Mouse (Mus musculus): ENCODE measurements around the gene Tmem132c. TPM values are rescaled to one million over a fixed set of nuclear protein-coding genes. Genes with fewer than 3 reads are reported as not detected.
A peak's percentile ranks its signal among the peaks of the same experiment; 100 is the strongest.
"Not testable (repeated sequence)": the region's sequence is repeated elsewhere in the genome, so short reads cannot be mapped to it uniquely, and the experiment has no call there.

Tmem132c gene
- polyA plus RNA-seq, 1 experiment: 13.8 TPM

GRCm38 (mm10) chr5:127349221-127350065, 107.8 kb downstream of the Tmem132c start:
- 53% methylated on average over 9 of the region's 9 CpGs for WGBS
- Histone ChIP-seq H3K4me1 (ENCODE audit: control insufficient read depth, insufficient read depth, low read length) (no peaks in the 10 kb centered on the region), H3K4me3 (replicated peaks; ENCODE audit: extremely low read depth, low read depth, low read length) (no peak overlapping the region)
- TF ChIP-seq CTCF (IDR thresholded peaks at IDR 0.05; ENCODE audit: insufficient read depth, low read length): no peak
- TF ChIP-seq POLR2A (IDR thresholded peaks at IDR 0.05; ENCODE audit: borderline replicate concordance, extremely low read depth, low read depth, low read length): no peak
- no peak for DNase-seq

GRCm38 (mm10) chr5:127353002-127353401, 111.4 kb downstream of the Tmem132c start:
- 57% methylated on average over 2 of the region's 2 CpGs for WGBS
- TF ChIP-seq CTCF (IDR thresholded peaks at IDR 0.05; ENCODE audit: insufficient read depth, low read length): no peak; the same call in 1 of the 2 replicates
- no peak for TF ChIP-seq POLR2A (IDR thresholded peaks at IDR 0.05; ENCODE audit: borderline replicate concordance, extremely low read depth, low read depth, low read length)

GRCm38 (mm10) chr5:127355836-127356235, 114.2 kb downstream of the Tmem132c start:
- DNase-seq: no peak
- TF ChIP-seq CTCF (IDR thresholded peaks at IDR 0.05; ENCODE audit: insufficient read depth, low read length) (no peak), POLR2A (IDR thresholded peaks at IDR 0.05; ENCODE audit: borderline replicate concordance, extremely low read depth, low read depth, low read length) (no peak)
- Histone ChIP-seq H3K4me3 (replicated peaks; ENCODE audit: extremely low read depth, low read depth, low read length) (no peak overlapping the region), H3K4me1 (ENCODE audit: control insufficient read depth, insufficient read depth, low read length) (no peaks in the 10 kb centered on the region)
- WGBS: 11% methylated on average over 8 of the region's 8 CpGs

More at GRCm38 (mm10) chr5:127353002-127353401, 111.4 kb downstream of the Tmem132c start:
- DNase-seq: peak; percentile 26
- no peak overlapping the region for H3K4me3 ChIP-seq (replicated peaks; ENCODE audit: extremely low read depth, low read depth, low read length)
- no peaks in the 10 kb centered on the region for H3K4me1 ChIP-seq (ENCODE audit: control insufficient read depth, insufficient read depth, low read length)

- WGBS: 85% methylated on average over 4 of the region's 4 CpGs
Observed at GRCm38 (mm10) chr5:127357878-127358277, 116.3 kb downstream of the Tmem132c start.

GRCm38 (mm10) chr5:127361145-127361544, 119.5 kb downstream of the Tmem132c start:
- WGBS: 68% methylated on average over 8 of the region's 8 CpGs
- Histone ChIP-seq H3K4me1 (ENCODE audit: control insufficient read depth, insufficient read depth, low read length) (no peaks in the 10 kb centered on the region), H3K4me3 (replicated peaks; ENCODE audit: extremely low read depth, low read depth, low read length) (no peak overlapping the region)
- TF ChIP-seq POLR2A (IDR thresholded peaks at IDR 0.05; ENCODE audit: borderline replicate concordance, extremely low read depth, low read depth, low read length): no peak
- no peak for TF ChIP-seq CTCF (IDR thresholded peaks at IDR 0.05; ENCODE audit: insufficient read depth, low read length)
- no peak for DNase-seq

More at GRCm38 (mm10) chr5:127357878-127358277, 116.3 kb downstream of the Tmem132c start:
- DNase-seq; H3K4me3 ChIP-seq (replicated peaks; ENCODE audit: extremely low read depth, low read depth, low read length); H3K4me1 ChIP-seq (ENCODE audit: control insufficient read depth, insufficient read depth, low read length): not testable (repeated sequence)

GRCm38 (mm10) chr5:127365061-127365460, 123.5 kb downstream of the Tmem132c start:
- Histone ChIP-seq H3K4me1 (ENCODE audit: control insufficient read depth, insufficient read depth, low read length) (no peaks in the 10 kb centered on the region), H3K4me3 (replicated peaks; ENCODE audit: extremely low read depth, low read depth, low read length) (no peak overlapping the region)
- DNase-seq: no peak
- TF ChIP-seq CTCF (IDR thresholded peaks at IDR 0.05; ENCODE audit: insufficient read depth, low read length) (no peak), POLR2A (IDR thresholded peaks at IDR 0.05; ENCODE audit: borderline replicate concordance, extremely low read depth, low read depth, low read length) (no peak)
- WGBS: 16% methylated on average over 1 of the region's 1 CpGs

- Histone ChIP-seq H3K4me1 (ENCODE audit: control insufficient read depth, insufficient read depth, low read length) (no peaks in the 10 kb centered on the region), H3K4me3 (replicated peaks; ENCODE audit: extremely low read depth, low read depth, low read length) (no peak overlapping the region)
- TF ChIP-seq CTCF (IDR thresholded peaks at IDR 0.05; ENCODE audit: insufficient read depth, low read length) (no peak), POLR2A (IDR thresholded peaks at IDR 0.05; ENCODE audit: borderline replicate concordance, extremely low read depth, low read depth, low read length) (no peak)
- DNase-seq: no peak
- WGBS: 55% methylated on average over 3 of the region's 3 CpGs
Observed at GRCm38 (mm10) chr5:127368191-127368590, 126.6 kb downstream of the Tmem132c start.

- no peak for DNase-seq
- no peaks in the 10 kb centered on the region for H3K4me1 ChIP-seq (ENCODE audit: control insufficient read depth, insufficient read depth, low read length)
- H3K4me3 ChIP-seq (replicated peaks; ENCODE audit: extremely low read depth, low read depth, low read length): no peak overlapping the region
- 61% methylated on average over 7 of the region's 7 CpGs for WGBS
- TF ChIP-seq POLR2A (IDR thresholded peaks at IDR 0.05; ENCODE audit: borderline replicate concordance, extremely low read depth, low read depth, low read length) (no peak), CTCF (IDR thresholded peaks at IDR 0.05; ENCODE audit: insufficient read depth, low read length) (no peak)
Observed at GRCm38 (mm10) chr5:127369812-127370211, 128.2 kb downstream of the Tmem132c start.

GRCm38 (mm10) chr5:127370503-127370902, 128.9 kb downstream of the Tmem132c start:
- TF ChIP-seq CTCF (IDR thresholded peaks at IDR 0.05; ENCODE audit: insufficient read depth, low read length) (no peak), POLR2A (IDR thresholded peaks at IDR 0.05; ENCODE audit: borderline replicate concordance, extremely low read depth, low read depth, low read length) (no peak)
- DNase-seq: peak; percentile 14
- WGBS: 23% methylated on average over 3 of the region's 3 CpGs
- no peak overlapping the region for H3K4me3 ChIP-seq (replicated peaks; ENCODE audit: extremely low read depth, low read depth, low read length)
- H3K4me1 ChIP-seq (ENCODE audit: control insufficient read depth, insufficient read depth, low read length): no peaks in the 10 kb centered on the region

- DNase-seq: no peak
- 46% methylated on average over 9 of the region's 9 CpGs for WGBS
- TF ChIP-seq POLR2A (IDR thresholded peaks at IDR 0.05; ENCODE audit: borderline replicate concordance, extremely low read depth, low read depth, low read length): no peak
- TF ChIP-seq CTCF (IDR thresholded peaks at IDR 0.05; ENCODE audit: insufficient read depth, low read length): no peak
Observed at GRCm38 (mm10) chr5:127374251-127374650, 132.6 kb downstream of the Tmem132c start.

More at GRCm38 (mm10) chr5:127374251-127374650, 132.6 kb downstream of the Tmem132c start:
- Histone ChIP-seq H3K4me1 (ENCODE audit: control insufficient read depth, insufficient read depth, low read length) (no peaks in the 10 kb centered on the region), H3K4me3 (replicated peaks; ENCODE audit: extremely low read depth, low read depth, low read length) (no peak overlapping the region)
